Mouse (Mus musculus) frontal cortex, postnatal 14 days (tissue): ENCODE measurements around the gene Rybp.

ENCODE experiments used
- DNase-seq, 2 experiments: peaks; one replicate each; pipeline ENCODE4 v3.0.0; 2022; ENCODE audit warnings: low spot score in 2 of 2

The Rybp gene

DNA sequence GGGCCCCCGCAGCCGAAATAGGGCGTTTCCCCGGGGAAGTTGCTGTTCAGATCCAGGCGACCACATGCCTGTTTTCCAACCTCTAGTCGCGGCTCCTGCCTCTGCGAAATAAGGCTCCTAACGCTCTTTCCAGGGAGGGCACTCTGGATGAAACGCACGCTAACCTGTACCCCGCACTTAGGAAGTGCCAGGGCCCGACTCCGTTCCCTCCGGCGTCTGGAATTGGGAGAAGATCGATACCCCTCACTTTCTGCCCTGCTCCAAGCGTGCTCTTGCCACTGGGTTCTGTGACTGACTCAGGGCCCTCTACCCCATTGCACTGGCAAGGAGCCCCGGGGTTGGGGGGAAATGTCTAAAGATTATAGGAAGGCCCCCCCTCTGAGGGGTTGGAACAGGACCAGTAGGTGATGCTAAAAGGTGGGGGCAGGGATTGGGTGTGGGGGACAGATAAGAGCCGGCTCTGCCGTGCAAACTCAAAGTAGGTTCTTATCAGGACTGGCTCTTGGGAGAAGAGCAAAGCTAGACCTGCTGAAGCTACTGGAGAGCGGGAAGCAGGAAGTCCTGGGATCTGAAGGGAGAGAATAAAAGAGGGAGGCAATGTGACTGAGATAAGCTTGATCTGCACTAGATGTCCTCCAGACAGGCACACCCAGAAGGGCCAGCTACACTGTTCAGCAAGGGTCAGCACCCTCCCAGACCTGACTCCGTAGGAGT lies 888 bp upstream of the Rybp start:
- DNase-seq, result peak; percentile 9 to 17

DNA sequence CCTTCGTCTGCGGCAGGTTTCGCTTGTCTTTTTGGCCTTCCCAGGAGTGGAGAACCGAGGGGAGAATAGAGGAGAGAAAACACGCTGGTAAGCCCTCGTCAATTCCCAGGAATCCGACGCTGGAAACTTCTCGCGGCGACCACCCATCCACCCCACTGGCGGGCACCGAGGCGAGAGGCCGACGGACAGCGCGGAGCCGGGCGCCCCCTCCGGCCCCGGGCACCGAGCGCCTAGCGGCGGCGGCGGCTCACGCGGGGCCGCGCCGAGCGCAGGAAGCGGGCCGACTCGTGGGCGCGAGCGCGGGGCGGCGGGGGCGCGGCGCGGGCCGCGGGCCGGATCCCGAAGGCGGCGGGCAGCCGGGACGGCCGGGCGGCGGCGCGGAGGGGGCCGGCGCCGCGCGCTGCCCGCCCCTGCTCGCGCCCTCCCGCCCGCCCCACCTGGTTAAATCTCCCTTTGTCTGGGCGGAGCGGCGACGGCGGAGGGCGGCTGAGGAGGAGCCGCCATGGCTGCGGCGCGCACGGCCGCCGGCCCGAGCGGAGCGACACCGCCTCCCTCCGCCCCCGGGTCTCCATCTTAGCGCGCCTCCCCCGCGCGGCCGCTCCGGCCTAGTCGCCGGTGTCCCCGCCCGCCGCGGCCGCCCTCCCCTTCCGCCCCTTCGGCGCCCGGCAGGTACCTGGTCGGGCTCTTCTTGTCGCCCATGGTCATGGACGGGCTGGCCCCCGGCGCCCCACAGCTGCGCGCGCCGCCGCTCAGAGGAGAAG lies 532 bp downstream of the Rybp start:
- DNase-seq, result peak; percentile 17 to 37

GRCm38 (mm10) chr6:100285985-100286572 lies 1.2 kb downstream of the Rybp start:
- DNase-seq, result no peak

DNA sequence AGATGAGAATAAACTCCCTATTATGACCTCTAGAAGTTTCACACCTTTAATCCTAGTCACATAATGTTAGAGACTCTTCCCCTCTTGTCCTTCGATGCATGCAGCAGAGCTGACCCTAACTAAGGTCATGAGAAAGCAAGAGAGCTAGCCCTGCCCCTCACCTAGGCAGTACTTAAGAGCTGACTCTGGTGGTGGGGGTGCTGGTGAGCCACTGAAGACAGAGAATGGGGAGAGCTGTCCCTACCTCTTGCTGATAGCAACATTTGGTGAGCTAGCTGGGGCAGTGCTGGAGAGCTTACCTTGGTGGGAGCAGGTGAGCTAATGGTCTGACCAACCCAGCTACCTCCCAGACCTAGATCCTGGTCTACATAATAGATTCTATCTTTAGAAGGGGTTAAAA lies 8.4 kb downstream of the Rybp start:
- no peak for DNase-seq

DNA sequence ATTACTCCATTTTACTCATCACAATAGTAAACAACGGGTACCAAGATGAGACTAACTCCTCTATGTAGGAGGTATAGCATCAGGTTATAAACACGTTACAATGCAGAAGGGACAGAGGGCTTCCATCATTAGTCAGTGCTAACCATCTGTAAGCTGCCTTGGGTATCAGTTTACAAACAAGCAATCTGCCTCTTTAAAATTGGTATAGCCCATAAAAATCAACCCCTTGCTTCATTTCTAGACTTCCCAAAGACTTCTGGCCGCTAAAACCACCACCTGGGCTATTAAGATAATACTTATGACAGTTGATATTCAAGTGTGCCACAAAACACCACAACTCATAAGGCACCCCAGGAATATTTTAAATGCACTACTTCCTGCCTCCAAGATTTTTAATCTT lies 10.9 kb downstream of the Rybp start:
- no peak for DNase-seq

GRCm38 (mm10) chr6:100275643-100276042 lies 11.6 kb downstream of the Rybp start:
- DNase-seq, result no peak

DNA sequence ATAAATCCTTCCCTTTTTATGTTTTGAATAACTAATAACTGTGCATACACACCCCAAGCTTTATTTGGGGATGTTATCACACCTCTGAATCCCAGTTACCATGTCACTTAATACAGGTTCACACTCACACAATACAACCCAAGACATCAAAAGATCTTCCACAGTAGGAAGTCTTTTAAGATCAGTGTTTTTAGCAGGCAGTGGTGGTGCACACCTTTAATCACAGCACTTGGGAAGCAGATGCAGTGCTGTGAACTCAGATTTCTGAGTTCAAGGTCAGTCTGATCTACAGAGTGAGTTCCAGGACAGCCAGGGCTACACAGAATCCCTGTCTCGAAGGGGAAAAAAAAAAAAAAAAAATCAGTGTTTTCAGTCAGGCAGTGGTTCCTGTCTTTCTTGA lies 13.7 kb downstream of the Rybp start:
- DNase-seq, result no peak

DNA sequence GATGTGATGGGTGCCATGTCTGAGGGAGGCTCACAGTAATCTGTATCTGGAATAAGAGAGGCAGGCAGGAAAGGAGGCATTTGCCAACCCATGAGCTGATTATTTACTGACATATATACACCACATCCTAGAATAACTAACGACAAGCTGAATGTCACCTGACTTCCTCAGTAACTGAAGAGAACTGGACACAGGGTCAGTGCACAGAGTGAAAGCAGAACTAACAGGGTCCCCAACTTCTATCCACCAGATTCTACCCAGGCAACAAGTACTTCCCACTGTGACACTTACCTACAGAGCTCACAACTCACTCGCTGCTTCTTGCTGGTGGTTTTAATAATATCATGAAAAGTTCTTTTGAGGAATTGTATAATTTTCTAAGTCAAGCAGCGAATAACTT lies 15.3 kb downstream of the Rybp start:
- no peak for DNase-seq

- DNase-seq, result no peak
Measured at GRCm38 (mm10) chr6:100270765-100271164, 16.5 kb downstream of the Rybp start.

DNA sequence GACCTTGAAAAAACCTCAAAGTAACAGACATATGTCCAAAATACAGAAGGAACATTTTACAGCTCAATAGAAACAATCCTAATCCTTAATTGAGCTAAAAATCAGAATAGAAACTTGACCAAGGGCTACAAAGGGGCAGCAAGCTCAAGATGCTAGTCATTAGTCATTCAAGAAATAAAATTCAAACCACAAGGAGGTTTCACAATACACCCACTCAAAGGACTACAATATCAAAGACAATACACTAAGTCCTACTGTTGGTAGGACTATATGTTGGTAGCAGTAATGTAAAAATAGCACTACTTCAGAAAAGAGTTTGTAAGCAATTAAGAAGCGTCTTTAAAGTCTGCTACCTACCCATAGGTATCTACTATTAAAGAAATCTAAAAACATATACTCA lies 27.7 kb downstream of the Rybp start:
- DNase-seq, result no peak

DNA sequence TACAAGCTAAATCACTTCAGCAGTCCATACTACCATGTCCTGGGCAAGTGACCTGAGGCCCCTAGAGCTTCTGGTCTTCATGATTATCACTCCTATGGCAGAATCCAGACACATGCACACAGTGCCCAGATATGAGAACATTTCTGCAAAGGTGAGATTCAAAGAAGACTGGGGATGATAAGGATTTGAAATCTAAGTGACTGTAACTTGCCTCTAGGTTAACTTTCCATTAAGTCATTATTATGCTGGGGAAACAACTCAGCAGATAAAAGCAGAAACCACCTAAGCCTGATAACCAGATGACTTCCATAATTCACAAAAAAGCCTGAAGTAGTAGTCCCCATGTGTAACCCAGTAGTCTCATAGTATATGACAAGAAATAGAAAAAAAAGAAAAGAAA lies 29.0 kb downstream of the Rybp start:
- DNase-seq, result no peak

DNA sequence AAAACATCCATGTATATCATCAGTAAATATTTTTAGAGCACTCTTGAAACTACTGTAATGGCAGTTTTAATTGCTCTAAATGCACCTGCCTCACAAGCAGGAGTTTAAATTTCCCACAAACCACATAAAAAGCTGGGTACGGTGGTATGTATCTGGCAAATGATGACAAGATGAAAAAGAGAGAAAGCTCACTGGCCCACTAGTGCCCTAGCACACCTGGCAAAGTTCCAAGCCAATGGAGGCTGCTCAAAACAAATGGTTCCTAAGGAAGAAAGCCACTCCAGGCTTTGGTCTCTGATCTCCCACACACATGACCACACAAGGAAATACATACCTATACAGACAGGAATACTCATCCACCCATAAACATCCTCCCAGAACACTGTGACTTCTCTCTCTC lies 31.9 kb downstream of the Rybp start:
- DNase-seq, result no peak

DNA sequence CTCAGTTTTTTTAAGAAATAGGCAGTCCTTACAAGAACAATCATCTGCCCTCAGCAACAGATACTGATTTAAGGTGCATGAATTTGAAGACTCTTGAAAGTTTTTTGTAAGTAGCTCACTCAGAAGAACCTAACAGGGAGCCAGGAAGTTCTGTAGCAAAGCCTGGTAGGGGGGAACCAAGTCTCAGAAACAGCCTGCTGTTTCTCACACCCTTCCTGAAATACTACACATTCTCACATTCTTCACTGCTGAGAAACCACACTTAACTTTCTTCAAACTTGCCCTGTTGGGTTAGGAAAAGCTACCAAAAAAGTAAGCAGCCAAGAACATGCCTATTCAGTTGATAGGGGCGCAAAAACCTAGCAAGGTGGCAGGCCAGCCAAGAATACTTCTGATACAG lies 32.6 kb downstream of the Rybp start:
- DNase-seq, result no peak

GRCm38 (mm10) chr6:100244474-100244873 lies 42.8 kb downstream of the Rybp start:
- no peak for DNase-seq

- DNase-seq, result no peak
Measured at GRCm38 (mm10) chr6:100235036-100235435, 52.2 kb downstream of the Rybp start.

GRCm38 (mm10) chr6:100233522-100233921 lies 53.8 kb downstream of the Rybp start:
- DNase-seq, result no peak

GRCm38 (mm10) chr6:100233061-100233460 lies 54.2 kb downstream of the Rybp start:
- no peak for DNase-seq

DNA sequence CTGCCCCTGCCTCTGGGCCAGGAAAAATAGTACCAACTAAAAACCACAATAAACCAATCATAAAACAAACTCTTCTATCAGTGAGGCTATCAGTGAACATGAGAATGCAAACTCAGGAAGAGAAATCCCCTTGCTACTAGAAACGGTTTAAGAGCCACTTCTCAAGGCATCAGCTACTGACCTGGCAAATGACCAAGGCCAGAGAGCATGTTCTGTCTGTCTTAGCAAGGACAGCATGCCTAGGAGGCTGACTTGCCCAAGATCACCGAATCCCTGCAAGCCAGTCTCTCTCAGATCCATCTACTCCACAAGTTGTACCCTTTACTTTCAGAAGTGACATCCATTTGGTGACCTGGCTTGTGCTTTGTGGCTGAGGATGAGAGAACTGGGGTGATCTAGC lies 61.1 kb downstream of the Rybp start:
- DNase-seq, result no peak

DNA sequence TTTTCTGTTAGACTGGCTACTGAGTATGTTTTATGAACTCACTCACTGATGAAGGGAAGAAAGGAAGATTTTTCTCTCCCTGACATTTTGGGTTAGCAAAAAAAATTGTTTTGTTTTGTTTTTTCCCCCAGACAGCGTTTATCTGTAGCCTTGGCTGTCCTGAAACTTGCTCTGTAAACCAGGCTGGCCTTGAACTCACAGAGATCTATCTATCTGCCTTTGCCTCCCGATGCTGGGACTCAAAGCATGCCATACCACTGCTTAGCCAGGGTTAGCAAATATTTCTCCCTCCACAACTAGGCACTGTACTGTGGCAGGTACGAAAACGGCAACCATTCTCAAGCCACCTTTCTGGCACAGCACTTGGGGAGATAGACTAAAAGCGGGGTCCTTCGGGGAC lies 63.4 kb downstream of the Rybp start:
- no peak for DNase-seq

- no peak for DNase-seq
Measured at GRCm38 (mm10) chr6:100223435-100223834, 63.9 kb downstream of the Rybp start.

DNA sequence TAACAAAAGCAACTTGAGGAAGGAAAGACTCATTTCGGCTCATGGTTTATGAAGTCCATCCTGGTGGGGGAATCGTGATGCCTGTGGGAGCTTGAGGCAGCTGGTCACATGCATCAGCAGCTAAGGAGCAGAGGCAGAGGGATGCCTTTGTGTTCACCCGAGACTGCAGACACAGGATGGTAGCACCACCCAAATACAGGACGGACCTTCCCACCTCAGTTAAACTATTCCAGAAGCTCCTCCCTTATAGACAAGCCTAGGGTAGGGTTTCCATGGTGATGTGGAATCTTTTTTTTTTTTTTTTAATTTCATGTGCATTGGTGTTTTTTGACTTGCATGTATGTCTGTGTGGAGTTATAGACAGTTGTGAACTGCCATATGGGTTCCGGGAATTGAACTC lies 64.4 kb downstream of the Rybp start:
- no peak for DNase-seq

DNA sequence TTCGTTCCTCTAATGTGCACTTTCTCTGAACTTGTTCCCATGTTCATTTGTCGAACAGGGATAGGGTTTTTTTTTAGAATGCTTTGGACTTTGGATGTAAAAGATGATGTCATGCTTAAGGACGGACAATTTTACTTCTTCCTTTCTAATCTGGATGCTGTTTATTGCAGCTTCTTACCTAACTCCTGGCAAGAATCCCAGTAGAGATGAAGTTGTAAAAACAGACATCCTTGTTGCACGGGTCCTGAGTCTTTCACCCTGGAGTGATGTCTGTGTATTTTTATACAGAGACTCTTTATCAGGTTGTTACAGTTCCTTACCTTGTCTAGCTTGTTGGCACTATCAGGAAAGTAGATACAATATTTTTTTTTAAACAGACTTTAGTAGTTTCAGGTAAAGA lies 65.5 kb downstream of the Rybp start:
- DNase-seq, result no peak

GRCm38 (mm10) chr6:100220917-100221560 lies 66.2 kb downstream of the Rybp start:
- DNase-seq, result no peak
